Mouse (Mus musculus) central nervous system, embryonic 18 days (tissue): Measurements from ENCODE around the gene Exoc6. TPM values are rescaled to one million over a fixed set of nuclear protein-coding genes. Genes with fewer than 3 reads are reported as not detected.

Experiments
- polyA plus RNA-seq: library from polyadenylated mRNA; depleted of rRNA; stranded (reverse); fragments of >200 nt; gene quantifications from 2 replicates; pipeline ENCODE4 v1.2.3, GENCODE M21; 2012; rRNA removed

Exoc6 gene
- polyA plus RNA-seq, result 22.6 and 23.5 TPM in 2 replicates

GRCm38 (mm10) chr19:37550101-37551039, at the start of gene Exoc6:
Gene Exoc6 (plus strand): TSS chr19:37550418.

DNA sequence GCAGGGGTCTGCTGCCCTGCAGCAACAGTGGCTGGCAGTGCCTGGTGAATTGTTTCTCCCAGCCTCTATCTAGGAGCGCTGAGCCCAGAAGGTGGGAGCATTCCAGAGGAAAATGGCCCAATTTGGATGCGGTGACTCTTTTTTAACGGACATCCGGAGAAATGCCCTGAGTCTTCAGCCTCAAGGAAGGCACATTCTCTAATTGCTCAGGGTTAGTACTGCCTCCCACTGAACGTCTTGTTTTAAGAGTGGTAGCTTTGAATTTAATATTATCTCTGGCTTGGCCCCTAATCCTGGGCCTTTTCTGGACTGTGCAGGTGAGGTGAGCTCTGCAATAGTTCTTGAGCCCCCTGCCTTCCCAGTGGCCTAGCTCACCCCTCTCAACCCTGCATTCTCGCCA, 135.1 kb downstream of the Exoc6 start, which contains the start of gene Cyp26c1:
Gene Cyp26c1, plus strand, starts transcription at position 301 of the 400 bp plus-strand sequence.

GRCm38 (mm10) chr19:37697651-37698272, 147.5 kb downstream of the Exoc6 start, which contains the start of gene Cyp26a1:
Gene Cyp26a1 (plus strand): TSS chr19:37697798.

Other genes starting within 250 kb of the Exoc6 start
- gene Ide, start 212.6 kb upstream of the Exoc6 start, polyA plus RNA-seq, result 20.8 and 24.3 TPM in 2 replicates
- gene Kif11, start 174.0 kb upstream of the Exoc6 start, polyA plus RNA-seq, result 9.8 and 11.0 TPM in 2 replicates
- 1.6 and 1.7 TPM in 2 replicates for gene Hhex, start 115.6 kb upstream of the Exoc6 start, polyA plus RNA-seq
- 0.03 and 0.04 TPM in 2 replicates for gene Cyp26c1, start 135.2 kb downstream of the Exoc6 start, polyA plus RNA-seq
- 0.16 and 0.27 TPM in 2 replicates for gene Cyp26a1, start 147.4 kb downstream of the Exoc6 start, polyA plus RNA-seq